Mouse (Mus musculus) heart, adult 2 months (tissue): Measurements from ENCODE around the gene Gm20388.

Source experiments
- CTCF ChIP-seq: fragments of 200-600 bp; IDR thresholded peaks from 2 replicates; pipeline ENCODE4 v1.8.1; 2022; ENCODE audit warnings: antibody characterized with exemption, mild to moderate bottlenecking, moderate library complexity
- EP300 ChIP-seq: fragments of 200-500 bp; IDR thresholded peaks from 2 replicates; pipeline ENCODE4 v1.6.1; 2011; ENCODE audit warnings: low read depth, low read length, control low read depth; ENCODE audit not compliant: insufficient read depth

GRCm38 (mm10) chr8:122673989-122674388 is 2763.3 kb downstream of the Gm20388 start:
- no peak for TF ChIP-seq CTCF
- TF ChIP-seq EP300 = no peak
